Mouse (Mus musculus): ENCODE data around the gene Ppp1r3c. TPM values are rescaled to one million over a fixed set of nuclear protein-coding genes. Genes with fewer than 3 reads are reported as not detected.

Ppp1r3c gene
- total RNA-seq, 4 experiments from 2014 or later: 54.6 to 70.2 (median 64.5) TPM

DNA sequence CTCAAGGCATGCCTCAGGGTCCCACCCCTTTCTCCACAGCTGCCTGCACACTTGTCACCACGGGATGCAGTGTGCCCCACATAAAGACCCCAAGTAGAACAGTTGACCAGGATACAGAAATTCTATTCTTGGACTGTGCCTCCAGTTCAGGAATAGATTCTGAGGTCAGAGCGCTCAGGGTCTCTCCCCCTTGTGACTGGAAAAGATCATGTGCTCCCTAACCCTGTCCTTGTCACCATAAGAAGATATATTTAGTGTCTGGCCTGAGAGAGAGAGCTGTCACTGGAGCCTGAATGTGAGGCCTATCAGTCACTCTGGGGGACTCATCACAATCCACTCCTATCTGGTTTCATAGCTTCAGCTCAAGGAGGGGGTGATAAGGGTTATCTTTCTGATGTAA is 53.9 kb downstream of the Ppp1r3c start:
- DNase-seq (ENCODE audit: low spot score in 2 of 2): no peak

Other genes with a start within 250 kb of the Ppp1r3c start
- gene Hectd2, start 182.0 kb downstream of the Ppp1r3c start, total RNA-seq (2022): 10 to 100 TPM; 37.9 to 43.5 (median 40.1) TPM
- 100 to 1,000 TPM; 113 to 120 (median 119) TPM for gene Tnks2, start 97.6 kb upstream of the Ppp1r3c start, total RNA-seq (2022)
- gene Fgfbp3, start 183.0 kb upstream of the Ppp1r3c start, total RNA-seq (2022): 1 to 10 TPM; 6.0 to 8.2 (median 6.4) TPM
- 10 to 100 TPM; 21.4 to 34.2 (median 25.7) TPM for gene Btaf1, start 189.4 kb upstream of the Ppp1r3c start, total RNA-seq (2022)

All from layer of hippocampus, adult 8-10 months (tissue).